Mouse (Mus musculus) cerebellum, adult 2 months (tissue): ENCODE data around the gene Olfr1442.

ENCODE experiments used
- CTCF ChIP-seq: fragments of 200-500 bp; IDR thresholded peaks from 2 replicates; pipeline ENCODE4 v1.5.1; 2011; ENCODE audit warnings: low read depth, mild to moderate bottlenecking, control low read depth, low read length, moderate library complexity, borderline replicate concordance; ENCODE audit not compliant: insufficient read depth
- POLR2A ChIP-seq: fragments of 200-500 bp; IDR thresholded peaks from 2 replicates; pipeline ENCODE4 v1.6.1; 2011; ENCODE audit warnings: low read length, control low read depth, borderline replicate concordance; ENCODE audit not compliant: insufficient read depth

DNA sequence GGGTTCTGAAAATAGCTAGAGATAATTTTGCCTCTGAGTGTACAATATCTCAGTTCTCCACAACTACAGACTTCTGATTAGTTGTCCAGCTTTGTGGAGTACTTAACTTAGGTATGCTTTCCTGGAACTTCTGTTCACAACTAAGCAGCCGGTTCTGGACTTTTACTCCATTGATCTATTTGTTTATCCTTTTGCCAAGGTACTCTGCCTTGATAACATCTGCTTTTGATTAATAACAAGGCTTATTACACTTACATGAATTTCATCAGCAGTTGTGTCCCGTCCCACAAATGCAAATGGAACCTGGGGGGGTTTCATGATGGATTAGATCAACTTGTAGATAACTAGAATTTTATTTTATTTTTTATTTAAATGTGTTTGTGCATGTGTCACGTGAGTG lies 33.4 kb upstream of the Olfr1442 start:
- TF ChIP-seq CTCF (no peak), POLR2A (no peak)
